Mouse (Mus musculus) CH12.LX (cell line): ENCODE data around the gene Prim2. TPM values are rescaled to one million over a fixed set of nuclear protein-coding genes. Genes with fewer than 3 reads are reported as not detected.

Experiments used
- DNase-seq: peaks from one replicate; pipeline ENCODE4 v3.0.0-alpha.2; 2013; ENCODE audit errors: extremely low read depth
- H3K27ac ChIP-seq: 2 replicates; pipeline ENCODE4 v1.5.1; 2012; ENCODE audit warnings: low read depth, mild to moderate bottlenecking, control low read depth, moderate library complexity; ENCODE audit not compliant: insufficient read depth
- H3K27me3 ChIP-seq: replicated peaks from 2 replicates; pipeline ENCODE3; 2012; ENCODE audit warnings: inconsistent platforms
- H3K36me3 ChIP-seq, 2 experiments: replicated peaks in 1 of 2; 2 replicates each; pipeline versions ENCODE3 to v1.6.1; 2012; ENCODE audit warnings: inconsistent platforms in 1 of 2, low read length in 1 of 2, mild to moderate bottlenecking in 1 of 2, mixed read lengths in 1 of 2, moderate library complexity in 1 of 2; ENCODE audit not compliant: control insufficient read depth in 1 of 2, insufficient read depth in 1 of 2
- H3K4me1 ChIP-seq, 2 experiments: 2 replicates each; pipeline ENCODE4 v1.6.1; 2012; ENCODE audit warnings: inconsistent platforms in 1 of 2, moderate library complexity in 1 of 2; ENCODE audit not compliant: insufficient read depth in 2 of 2, control insufficient read depth in 1 of 2
- H3K4me2 ChIP-seq: 2 replicates; pipeline ENCODE4 v1.6.1; 2012; ENCODE audit warnings: low read depth, mild to moderate bottlenecking, control low read depth; ENCODE audit not compliant: poor library complexity, insufficient read depth, severe bottlenecking
- H3K4me3 ChIP-seq, 3 experiments: fragments of 150-350 bp in 1 of 3; sonication (generic) in 1 of 3; replicated peaks in 1 of 3; 2 replicates each; pipeline versions ENCODE3 to v1.5.1; 2011 to 2012; ENCODE audit warnings: low read depth in 2 of 3, low read length in 2 of 3, mild to moderate bottlenecking in 2 of 3, moderate library complexity in 2 of 3, control low read depth in 1 of 3, improper control_type of control experiment in 1 of 3, inconsistent platforms in 1 of 3, mixed read lengths in 1 of 3; ENCODE audit not compliant: poor library complexity in 1 of 3
- H3K79me2 ChIP-seq: replicated peaks from 2 replicates; pipeline ENCODE4 v1.6.1; 2012; ENCODE audit warnings: mild to moderate bottlenecking, moderate library complexity; ENCODE audit not compliant: control insufficient read depth, poor library complexity, insufficient read depth, severe bottlenecking; ENCODE audit errors: extremely low read depth
- H3K9ac ChIP-seq: 2 replicates; pipeline ENCODE4 v1.6.1; 2012; ENCODE audit warnings: low read depth, mild to moderate bottlenecking, control low read depth, moderate library complexity; ENCODE audit not compliant: insufficient read depth
- H3K9me3 ChIP-seq: replicated peaks from 2 replicates; pipeline ENCODE3; 2012; ENCODE audit warnings: low read length, inconsistent platforms, mixed read lengths
- CHD1 ChIP-seq: IDR thresholded peaks from 2 replicates; pipeline ENCODE4 v1.6.1; 2012; ENCODE audit warnings: low read depth, low read length, improper control_type of control experiment, inconsistent platforms
- EP300 ChIP-seq: IDR thresholded peaks from 2 replicates; pipeline ENCODE4 v1.6.1; 2011; ENCODE audit warnings: low read length, improper control_type of control experiment
- JUN ChIP-seq: IDR thresholded peaks from 2 replicates; pipeline ENCODE4 v1.6.1; 2011; ENCODE audit warnings: low read depth, mild to moderate bottlenecking, low read length, improper control_type of control experiment, moderate library complexity; ENCODE audit not compliant: insufficient read depth
- KAT2A ChIP-seq: IDR thresholded peaks from 2 replicates; pipeline ENCODE4 v1.6.1; 2012; ENCODE audit warnings: low read length, improper control_type of control experiment, inconsistent platforms; ENCODE audit not compliant: insufficient replicate concordance
- MAFK ChIP-seq: IDR thresholded peaks from 2 replicates; pipeline ENCODE4 v1.6.1; 2011; ENCODE audit warnings: low read length, improper control_type of control experiment; ENCODE audit not compliant: insufficient replicate concordance
- MXI1 ChIP-seq: IDR thresholded peaks from 2 replicates; pipeline ENCODE4 v1.6.1; 2011; ENCODE audit warnings: mild to moderate bottlenecking, low read depth, low read length, improper control_type of control experiment
- MYC ChIP-seq: IDR thresholded peaks from 2 replicates; pipeline ENCODE4 v1.6.1; 2011; ENCODE audit warnings: low read depth, mild to moderate bottlenecking, improper control_type of control experiment, low read length
- NRF1 ChIP-seq: IDR thresholded peaks from 2 replicates; pipeline ENCODE4 v1.6.1; 2014; ENCODE audit warnings: low read depth, mild to moderate bottlenecking, inconsistent platforms, low read length, improper control_type of control experiment, moderate library complexity
- PAX5 ChIP-seq: IDR thresholded peaks from 2 replicates; pipeline ENCODE4 v1.6.1; 2012; ENCODE audit warnings: low read length, inconsistent platforms, mixed read lengths
- TBP ChIP-seq: conservative IDR thresholded peaks from 2 replicates; pipeline ENCODE4 v1.6.1; 2011; ENCODE audit warnings: low read depth, low read length, improper control_type of control experiment
- TCF12 ChIP-seq: IDR thresholded peaks from 2 replicates; pipeline ENCODE4 v1.6.1; 2014; ENCODE audit warnings: low read depth, mild to moderate bottlenecking, inconsistent platforms, low read length, improper control_type of control experiment
- USF1 ChIP-seq: IDR thresholded peaks from 2 replicates; pipeline ENCODE4 v1.6.1; 2014; ENCODE audit warnings: low read depth, mild to moderate bottlenecking, inconsistent platforms, low read length, improper control_type of control experiment
- ZC3H11A ChIP-seq: IDR thresholded peaks from 2 replicates; pipeline ENCODE4 v1.6.1; 2012; ENCODE audit warnings: low read depth, mild to moderate bottlenecking, inconsistent platforms, low read length, improper control_type of control experiment
- ZKSCAN1 ChIP-seq: IDR thresholded peaks from 2 replicates; pipeline ENCODE4 v1.6.1; 2012; ENCODE audit warnings: low read depth, inconsistent platforms, low read length, improper control_type of control experiment, borderline replicate concordance
- dilution Hi-C: fragments of 300-500 bp; cut with MboI; formaldehyde crosslinking; loops from 2 replicates; pipeline ENCODE4 v1.14.3; 2020; ENCODE audit warnings: low sequenced_read_pairs; ENCODE audit not compliant: extremely low pct_unique_long_range_greater_than_20kb, extremely low pct_ligation_motif_present
- in situ Hi-C: fragments of 300-500 bp; cut with MboI; formaldehyde crosslinking; loops from 3 replicates; pipeline ENCODE4 v1.14.3; 2019; ENCODE audit warnings: low sequenced_read_pairs, low pct_ligation_motif_present, low pct_unique_long_range_greater_than_20kb, mixed read lengths
- polyA plus RNA-seq: library from polyadenylated mRNA; unstranded; fragments of >175 nt; gene quantifications from 2 replicates; pipeline ENCODE4 v1.2.1, GENCODE M21; 2012; ENCODE audit warnings: low read depth; ENCODE audit not compliant: insufficient read length
- total RNA-seq, 2 experiments: library from RNA; depleted of rRNA; stranded (reverse); fragments of 300-350 nt in 1 of 2; fragments of >200 nt in 1 of 2; gene quantifications; 2 replicates each; pipeline ENCODE4 v1.2.3; 2012 to 2014

Prim2 gene
- total and polyA plus RNA-seq, 3 experiments, result 41.3 to 72.6 (median 51.7) TPM

DNA sequence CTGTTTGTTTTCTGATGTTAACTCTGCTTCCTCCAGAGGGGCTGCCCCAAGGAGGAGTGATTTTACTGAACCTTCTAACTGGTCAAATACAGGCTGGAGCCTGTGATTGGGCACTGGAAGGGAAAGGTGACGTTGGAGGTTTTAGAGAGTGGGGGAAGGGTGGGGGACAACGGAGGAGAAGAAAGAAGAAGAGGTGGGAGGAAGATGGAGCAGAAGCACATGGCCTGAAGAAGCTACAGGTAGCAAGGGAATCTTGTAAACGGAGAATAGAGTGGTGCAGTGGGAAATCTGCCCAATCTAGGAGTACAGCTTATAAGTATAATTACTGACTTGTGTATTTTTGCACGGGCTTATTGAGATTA, 20.5 kb upstream of the Prim2 start (continued):
- TF ChIP-seq USF1, result no peak
- peak; percentile 63; the same call in 1 of the 2 replicates for TF ChIP-seq MXI1
- no peak for TF ChIP-seq MAFK
- no peak for TF ChIP-seq CHD1

DNA sequence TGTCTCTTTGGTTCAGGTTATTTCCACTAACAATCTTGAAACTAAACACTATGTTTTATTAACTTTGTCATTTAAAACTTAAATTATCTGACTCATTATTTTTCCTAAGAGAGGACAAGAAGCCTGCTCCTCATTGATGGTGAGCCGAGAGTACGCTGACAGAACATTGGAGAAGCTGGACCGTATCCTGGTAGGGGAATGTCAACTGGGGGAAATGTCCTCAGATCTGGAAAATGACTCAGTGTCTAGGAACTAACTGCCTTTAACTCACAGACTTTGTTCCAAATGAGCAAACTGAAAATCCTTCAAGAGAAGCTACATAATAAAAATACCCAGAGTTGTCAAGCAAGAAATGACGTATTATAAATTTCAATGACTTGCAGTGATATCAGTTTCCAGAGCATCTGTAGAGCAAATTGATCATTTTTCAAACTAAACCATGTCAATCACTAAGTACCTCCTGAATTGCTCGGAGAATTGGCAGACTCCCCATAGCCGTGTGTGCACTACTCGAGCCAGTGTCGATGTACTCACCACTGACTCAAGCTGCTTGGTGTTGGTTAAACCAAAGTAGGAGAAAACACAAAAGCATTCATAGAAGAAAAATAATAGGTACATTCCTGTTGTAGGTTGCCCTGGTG, 20.0 kb upstream of the Prim2 start:
- H3K4me3 ChIP-seq, result peak overlapping the region; percentile 31 to 46 (median 33)
- TF ChIP-seq EP300 (no peak), JUN (no peak), NRF1 (0 out of 2 replicates have a peak, but pooled peaks have one; percentile 2), TCF12 (no peak), ZKSCAN1 (no peak)
- peak overlapping the region; percentile 47 for H3K9ac ChIP-seq
- peaks cover 2% of the 10 kb centered on the region for H3K9me3 ChIP-seq
- DNase-seq, result no peak
- no peaks in the 10 kb centered on the region for H3K36me3 ChIP-seq
- H3K27me3 ChIP-seq, result no peaks in the 10 kb centered on the region
- in situ Hi-C loops (loop anchor here (5.0 to 10.0 kb wide), 3 partner anchors 33 to 275 kb away; no protein-coding TSS in a partner anchor), dilution Hi-C loops (no loop called here)
- peaks cover 5 to 29% of the 10 kb centered on the region in 2 experiments; a peak in 2 of 4 replicates for H3K4me1 ChIP-seq
- no peaks in the 10 kb centered on the region for H3K79me2 ChIP-seq
- H3K4me2 ChIP-seq, result peak overlapping the region; percentile 59
- H3K27ac ChIP-seq, result no peak overlapping the region; the same call in 1 of the 2 replicates

- Histone ChIP-seq H3K4me3 (no peak overlapping the region), H3K27ac (no peak overlapping the region), H3K9ac (no peak overlapping the region), H3K4me1 (peaks cover 5 to 29% of the 10 kb centered on the region in 2 experiments; a peak in 2 of 4 replicates), H3K36me3 (no peaks in the 10 kb centered on the region), H3K4me2 (no peak overlapping the region), H3K79me2 (no peaks in the 10 kb centered on the region), H3K27me3 (no peaks in the 10 kb centered on the region), H3K9me3 (peaks cover 2% of the 10 kb centered on the region)
- dilution Hi-C loops (no loop called here), in situ Hi-C loops (loop anchor here (5.0 to 10.0 kb wide), 3 partner anchors 33 to 276 kb away; no protein-coding TSS in a partner anchor)
- no peak for DNase-seq
- TF ChIP-seq TBP (no peak), ZKSCAN1 (no peak), KAT2A (no peak), ZC3H11A (no peak), MYC (no peak), PAX5 (no peak), TCF12 (no peak)
Measured at GRCm38 (mm10) chr1:33688810-33689209, 19.2 kb upstream of the Prim2 start.
